Mouse (Mus musculus) hindbrain, embryonic 13.5 days (tissue): ENCODE results near the gene Olah. TPM values are rescaled to one million over a fixed set of nuclear protein-coding genes. Genes with fewer than 3 reads are reported as not detected.

Experiments used
- ATAC-seq: fragments of 200-750 bp; cut with Nextera tagmentation; 2 replicates; pipeline ENCODE4 v1.8.0; 2017; ENCODE audit warnings: moderate TSS enrichment; ENCODE audit not compliant: low FRiP score
- H3K27ac ChIP-seq: fragments of 300-500 bp; sonication (generic); 2 replicates; pipeline ENCODE4 v1.5.1; 2015; ENCODE audit warnings: inconsistent platforms, mild to moderate bottlenecking, moderate library complexity
- H3K27me3 ChIP-seq: fragments of 300-500 bp; sonication (generic); 2 replicates; pipeline ENCODE4 v1.6.1; 2015; ENCODE audit warnings: mild to moderate bottlenecking, inconsistent platforms
- H3K36me3 ChIP-seq: fragments of 300-500 bp; sonication (generic); 2 replicates; pipeline ENCODE4 v1.6.1; 2015; ENCODE audit warnings: mild to moderate bottlenecking, inconsistent platforms
- H3K4me1 ChIP-seq: fragments of 300-500 bp; sonication (generic); replicated peaks from 2 replicates; pipeline ENCODE4 v1.6.1; 2015; ENCODE audit warnings: inconsistent platforms
- H3K4me2 ChIP-seq: fragments of 300-500 bp; sonication (generic); 2 replicates; pipeline ENCODE4 v1.6.1; 2015; ENCODE audit warnings: inconsistent platforms, mild to moderate bottlenecking, moderate library complexity
- H3K4me3 ChIP-seq: fragments of 300-500 bp; sonication (generic); 2 replicates; pipeline ENCODE4 v1.5.1; 2015; ENCODE audit warnings: mild to moderate bottlenecking, inconsistent platforms
- H3K9ac ChIP-seq: fragments of 300-500 bp; sonication (generic); 2 replicates; pipeline ENCODE4 v1.6.1; 2015; ENCODE audit warnings: mild to moderate bottlenecking, inconsistent platforms
- H3K9me3 ChIP-seq: fragments of 300-500 bp; sonication (generic); 2 replicates; pipeline ENCODE4 v1.6.1; 2016; ENCODE audit warnings: inconsistent platforms
- whole genome bisulfite sequencing: fragments of 180-500 bp; shearing (Covaris S2); methylation state at CpG from one replicate; pipeline ENCODE4 v1.1.7; 2015; 5-methylcytosine and 5-hydroxymethylcytosine counted together
- polyA plus RNA-seq: library from polyadenylated mRNA; unstranded; fragments of >200 nt; fragmentation: Nextera tagmentation; extraction: Ambion mirVana; gene quantifications from 2 replicates; pipeline ENCODE4 v1.2.1, GENCODE M21; 2015

Olah gene
- polyA plus RNA-seq, 1 experiment from 2014 or later: not detected

GRCm38 (mm10) chr2:3414241-3414640 lies 17.2 kb upstream of the Olah start:
- Histone ChIP-seq H3K27ac (no peak overlapping the region), H3K4me3 (no peak overlapping the region), H3K9me3 (no peaks in the 10 kb centered on the region), H3K9ac (no peak overlapping the region), H3K36me3 (no peaks in the 10 kb centered on the region), H3K27me3 (peaks cover 20% of the 10 kb centered on the region; the same call in 1 of the 2 replicates), H3K4me1 (peaks cover 6% of the 10 kb centered on the region; the same call in 1 of the 2 replicates), H3K4me2 (no peak overlapping the region)
- no peak for ATAC-seq
- WGBS: 38% methylated on average over 4 of the region's 4 CpGs

- no peak for ATAC-seq
- H3K4me2 ChIP-seq: no peak overlapping the region
- no peak overlapping the region for H3K4me3 ChIP-seq
- WGBS: 84% methylated on average over 7 of the region's 7 CpGs
- H3K4me1 ChIP-seq: no peaks in the 10 kb centered on the region
- no peaks in the 10 kb centered on the region for H3K36me3 ChIP-seq
- H3K9ac ChIP-seq: no peak overlapping the region
- no peaks in the 10 kb centered on the region for H3K9me3 ChIP-seq
- H3K27me3 ChIP-seq: no peaks in the 10 kb centered on the region
- H3K27ac ChIP-seq: no peak overlapping the region
Measured at GRCm38 (mm10) chr2:3407756-3408155, 10.7 kb upstream of the Olah start.

GRCm38 (mm10) chr2:3405981-3406380 lies 9.0 kb upstream of the Olah start:
- H3K4me3 ChIP-seq: no peak overlapping the region
- H3K36me3 ChIP-seq: no peaks in the 10 kb centered on the region
- no peaks in the 10 kb centered on the region for H3K4me1 ChIP-seq
- no peaks in the 10 kb centered on the region for H3K27me3 ChIP-seq
- no peak for ATAC-seq
- 78% methylated on average over 4 of the region's 4 CpGs for WGBS
- no peak overlapping the region for H3K27ac ChIP-seq
- no peaks in the 10 kb centered on the region for H3K9me3 ChIP-seq
- H3K9ac ChIP-seq: no peak overlapping the region
- H3K4me2 ChIP-seq: no peak overlapping the region

- Histone ChIP-seq H3K27ac (no peak overlapping the region), H3K27me3 (no peaks in the 10 kb centered on the region), H3K9me3 (no peaks in the 10 kb centered on the region), H3K36me3 (no peaks in the 10 kb centered on the region), H3K9ac (no peak overlapping the region), H3K4me1 (no peaks in the 10 kb centered on the region), H3K4me2 (no peak overlapping the region), H3K4me3 (no peak overlapping the region)
- no peak for ATAC-seq
- 83% methylated on average over 2 of the region's 2 CpGs for WGBS
Measured at GRCm38 (mm10) chr2:3391945-3392344, 5.1 kb downstream of the Olah start.

GRCm38 (mm10) chr2:3387105-3387860 lies 9.7 kb downstream of the Olah start:
- WGBS: 87% methylated on average over 6 of the region's 6 CpGs
- no peaks in the 10 kb centered on the region for H3K36me3 ChIP-seq
- no peak overlapping the region for H3K4me3 ChIP-seq
- H3K4me1 ChIP-seq: no peaks in the 10 kb centered on the region
- H3K27me3 ChIP-seq: no peaks in the 10 kb centered on the region
- no peak for ATAC-seq
- H3K27ac ChIP-seq: no peak overlapping the region
- H3K9me3 ChIP-seq: no peaks in the 10 kb centered on the region
- no peak overlapping the region for H3K9ac ChIP-seq
- no peak overlapping the region for H3K4me2 ChIP-seq

GRCm38 (mm10) chr2:3365127-3365526 lies 31.9 kb downstream of the Olah start:
- Histone ChIP-seq H3K4me1 (no peaks in the 10 kb centered on the region), H3K9me3 (no peaks in the 10 kb centered on the region), H3K36me3 (no peaks in the 10 kb centered on the region), H3K4me2 (no peak overlapping the region), H3K27ac (no peak overlapping the region), H3K27me3 (no peaks in the 10 kb centered on the region), H3K4me3 (no peak overlapping the region), H3K9ac (no peak overlapping the region)
- ATAC-seq: no peak
- 68% methylated on average over 4 of the region's 4 CpGs for WGBS

- H3K36me3 ChIP-seq: no peaks in the 10 kb centered on the region
- WGBS: 89% methylated on average over 3 of the region's 3 CpGs
- no peak for ATAC-seq
- H3K27ac ChIP-seq: no peak overlapping the region
- no peak overlapping the region for H3K4me2 ChIP-seq
- no peak overlapping the region for H3K9ac ChIP-seq
- no peaks in the 10 kb centered on the region for H3K4me1 ChIP-seq
- no peaks in the 10 kb centered on the region for H3K9me3 ChIP-seq
- peaks cover 3% of the 10 kb centered on the region; the same call in 1 of the 2 replicates for H3K27me3 ChIP-seq
- H3K4me3 ChIP-seq: no peak overlapping the region
Measured at GRCm38 (mm10) chr2:3361067-3361466, 35.9 kb downstream of the Olah start.

GRCm38 (mm10) chr2:3357887-3358286 lies 39.1 kb downstream of the Olah start:
- Histone ChIP-seq H3K4me2 (no peak overlapping the region), H3K36me3 (no peaks in the 10 kb centered on the region), H3K27ac (no peak overlapping the region), H3K4me3 (no peak overlapping the region), H3K9me3 (no peaks in the 10 kb centered on the region), H3K27me3 (peaks cover 3% of the 10 kb centered on the region; the same call in 1 of the 2 replicates), H3K4me1 (no peaks in the 10 kb centered on the region), H3K9ac (no peak overlapping the region)
- ATAC-seq: no peak
- WGBS: 82% methylated on average over 3 of the region's 3 CpGs

- no peak for ATAC-seq
- Histone ChIP-seq H3K4me3 (no peak overlapping the region), H3K27me3 (peaks cover 3% of the 10 kb centered on the region; the same call in 1 of the 2 replicates), H3K9me3 (no peaks in the 10 kb centered on the region), H3K4me1 (no peaks in the 10 kb centered on the region), H3K4me2 (no peak overlapping the region), H3K36me3 (no peaks in the 10 kb centered on the region), H3K9ac (no peak overlapping the region), H3K27ac (no peak overlapping the region)
- WGBS: 83% methylated on average over 3 of the region's 3 CpGs
Measured at GRCm38 (mm10) chr2:3356311-3356710, 40.7 kb downstream of the Olah start.

- Histone ChIP-seq H3K27me3 (peaks cover 3% of the 10 kb centered on the region; the same call in 1 of the 2 replicates), H3K27ac (no peak overlapping the region), H3K9ac (no peak overlapping the region), H3K4me1 (no peaks in the 10 kb centered on the region), H3K4me3 (no peak overlapping the region), H3K9me3 (no peaks in the 10 kb centered on the region), H3K36me3 (no peaks in the 10 kb centered on the region), H3K4me2 (no peak overlapping the region)
- ATAC-seq: no peak
- WGBS: 94% methylated on average over 8 of the region's 8 CpGs
Measured at GRCm38 (mm10) chr2:3355793-3356192, 41.2 kb downstream of the Olah start.

- Histone ChIP-seq H3K27me3 (peaks cover 3% of the 10 kb centered on the region; the same call in 1 of the 2 replicates), H3K4me1 (no peaks in the 10 kb centered on the region), H3K9ac (no peak overlapping the region), H3K36me3 (no peaks in the 10 kb centered on the region), H3K4me2 (no peak overlapping the region), H3K9me3 (no peaks in the 10 kb centered on the region), H3K27ac (no peak overlapping the region), H3K4me3 (no peak overlapping the region)
- ATAC-seq: no peak
Measured at GRCm38 (mm10) chr2:3353160-3353559, 43.9 kb downstream of the Olah start.

- WGBS: 22% methylated on average over 3 of the region's 3 CpGs
- Histone ChIP-seq H3K4me3 (no peak overlapping the region), H3K27me3 (peaks cover 6% of the 10 kb centered on the region; the same call in 1 of the 2 replicates), H3K9ac (no peak overlapping the region), H3K36me3 (no peaks in the 10 kb centered on the region), H3K4me2 (no peak overlapping the region), H3K9me3 (no peaks in the 10 kb centered on the region), H3K4me1 (no peaks in the 10 kb centered on the region), H3K27ac (no peak overlapping the region)
- ATAC-seq: no peak
Measured at GRCm38 (mm10) chr2:3348919-3349318, 48.1 kb downstream of the Olah start.

GRCm38 (mm10) chr2:3348422-3348821 lies 48.6 kb downstream of the Olah start:
- Histone ChIP-seq H3K9me3 (no peaks in the 10 kb centered on the region), H3K4me1 (no peaks in the 10 kb centered on the region), H3K36me3 (no peaks in the 10 kb centered on the region), H3K27me3 (peaks cover 6% of the 10 kb centered on the region; the same call in 1 of the 2 replicates), H3K9ac (no peak overlapping the region), H3K4me2 (no peak overlapping the region), H3K4me3 (no peak overlapping the region), H3K27ac (no peak overlapping the region)
- no peak for ATAC-seq
- WGBS: 81% methylated on average over 4 of the region's 4 CpGs
